Mouse (Mus musculus): ENCODE measurements around the gene Rbp4. TPM values are rescaled to one million over a fixed set of nuclear protein-coding genes. Genes with fewer than 3 reads are reported as not detected.

Gene Rbp4
- polyA plus RNA-seq, 1 experiment, result 604 TPM

DNA sequence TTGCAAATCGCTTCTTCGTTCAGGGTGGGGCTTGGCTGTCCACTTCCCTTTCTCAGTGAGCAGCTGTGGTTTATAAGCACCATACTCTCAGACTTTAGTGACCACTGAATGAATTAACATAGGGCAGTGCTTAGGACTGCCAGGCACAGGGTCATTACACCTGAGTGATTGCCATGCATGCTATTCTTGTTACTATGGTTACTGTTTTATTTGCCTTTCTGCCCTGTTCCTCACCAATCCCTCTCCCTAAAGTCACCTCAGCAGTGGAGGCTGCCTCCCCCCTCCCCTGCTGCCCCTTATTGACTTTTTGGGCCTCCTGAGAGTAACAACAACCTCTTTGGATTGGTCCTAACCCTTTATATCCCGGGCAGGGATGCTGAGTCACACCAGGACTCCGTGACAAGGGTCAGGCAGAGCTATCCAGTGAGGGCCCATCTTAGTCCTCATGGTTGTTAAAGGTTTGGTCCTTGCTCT is 33.5 kb downstream of the Rbp4 start:
- DNase-seq (ENCODE audit: low read depth), result no peak

DNA sequence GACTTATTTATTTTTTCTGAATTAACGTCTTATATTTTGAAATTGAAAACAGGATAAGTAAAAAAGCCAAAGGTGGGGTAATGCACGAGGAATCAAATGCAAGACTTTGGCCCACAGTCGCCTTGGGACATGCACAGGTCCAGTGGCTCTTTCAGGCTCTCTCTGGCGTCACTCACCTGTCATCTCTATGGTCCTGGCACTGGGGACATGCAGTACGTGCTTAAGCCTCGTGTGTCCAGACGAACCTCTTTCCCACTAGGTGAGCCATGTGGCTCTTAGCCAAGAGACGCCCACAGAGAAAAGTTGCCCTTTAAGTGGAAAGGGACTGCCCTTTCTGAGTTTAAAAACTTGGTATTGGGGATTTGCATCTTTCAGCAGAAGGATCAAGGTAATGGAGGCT is 35.7 kb downstream of the Rbp4 start:
- peak; percentile 38 for DNase-seq (ENCODE audit: low read depth)

DNA sequence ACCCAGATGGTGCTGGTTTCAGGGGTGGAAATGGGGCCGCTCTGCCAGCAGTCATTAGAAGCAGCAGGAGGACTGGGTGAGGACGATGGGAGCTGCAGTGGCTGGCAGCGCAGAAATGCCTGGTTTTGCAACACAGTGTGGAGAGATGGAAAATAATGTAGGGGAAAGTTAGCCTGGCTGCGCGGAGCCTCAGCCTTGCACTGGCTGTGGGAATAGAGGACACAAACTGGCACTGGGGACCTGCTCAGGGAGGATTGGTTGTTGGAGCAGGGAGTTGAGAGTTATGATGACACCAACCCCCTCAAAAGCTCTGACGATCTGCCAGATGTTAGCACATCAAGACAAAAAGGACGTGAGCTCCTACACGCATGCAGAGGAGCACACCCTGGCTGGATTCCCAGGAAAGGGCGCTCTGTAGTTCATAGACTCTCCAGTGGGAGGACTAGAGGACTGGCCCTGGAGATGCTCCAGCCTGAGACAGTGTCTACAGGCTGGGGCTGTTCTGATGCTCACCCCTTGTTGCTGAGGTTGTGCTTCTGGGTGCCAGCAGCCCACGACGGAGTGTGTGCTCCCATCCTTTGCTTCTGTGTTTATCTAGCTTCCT is 38.0 kb downstream of the Rbp4 start:
- DNase-seq (ENCODE audit: low read depth), result peak; percentile 45

DNA sequence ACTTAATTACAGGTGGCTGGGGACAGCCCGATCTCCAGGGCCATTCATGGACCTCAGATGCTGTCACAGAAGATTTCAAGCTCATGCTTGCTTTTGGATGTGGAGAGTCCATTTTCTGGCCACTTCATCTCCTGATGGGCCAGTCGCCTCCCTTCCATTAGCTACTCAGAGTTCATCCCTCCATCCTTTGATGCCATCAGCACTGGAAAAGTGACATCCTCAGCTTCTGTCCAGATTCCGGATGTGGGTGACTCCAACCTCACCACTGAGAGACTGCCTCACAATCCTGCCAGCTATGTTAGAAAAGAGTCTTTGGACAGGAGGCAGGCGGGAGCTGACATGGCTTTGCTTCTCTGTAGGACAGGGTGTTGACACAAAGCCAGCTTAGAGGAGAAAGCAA is 39.2 kb downstream of the Rbp4 start:
- DNase-seq (ENCODE audit: low read depth), result no peak

DNA sequence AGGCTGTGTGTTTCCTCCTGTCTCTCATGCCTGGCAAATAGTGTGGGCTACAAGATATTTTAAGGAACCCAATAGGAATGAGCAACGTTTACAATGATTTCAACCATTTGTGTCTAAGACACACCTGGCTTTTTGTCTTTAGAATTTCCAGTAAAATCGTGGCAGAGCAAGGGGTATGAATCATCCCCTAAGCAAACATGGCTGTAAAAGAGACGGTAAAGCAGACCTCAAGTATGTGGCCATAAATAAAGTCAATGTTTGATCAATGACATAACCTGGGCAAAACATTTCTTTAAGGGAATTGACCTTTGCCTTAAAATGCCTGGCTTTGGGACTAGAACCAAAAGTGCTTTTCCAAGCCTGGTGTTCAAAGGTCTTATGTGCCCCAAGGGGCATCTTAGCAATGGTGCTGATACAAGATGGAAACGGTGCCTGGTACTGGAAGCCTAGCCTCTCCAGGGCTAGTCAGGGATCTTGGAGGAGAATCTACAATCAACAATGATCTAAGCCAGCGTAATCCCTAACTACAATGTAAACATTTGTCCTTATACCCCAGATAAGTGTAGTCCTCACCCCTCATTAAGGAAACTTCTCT is 42.1 kb downstream of the Rbp4 start:
- no peak for DNase-seq (ENCODE audit: low read depth)

DNA sequence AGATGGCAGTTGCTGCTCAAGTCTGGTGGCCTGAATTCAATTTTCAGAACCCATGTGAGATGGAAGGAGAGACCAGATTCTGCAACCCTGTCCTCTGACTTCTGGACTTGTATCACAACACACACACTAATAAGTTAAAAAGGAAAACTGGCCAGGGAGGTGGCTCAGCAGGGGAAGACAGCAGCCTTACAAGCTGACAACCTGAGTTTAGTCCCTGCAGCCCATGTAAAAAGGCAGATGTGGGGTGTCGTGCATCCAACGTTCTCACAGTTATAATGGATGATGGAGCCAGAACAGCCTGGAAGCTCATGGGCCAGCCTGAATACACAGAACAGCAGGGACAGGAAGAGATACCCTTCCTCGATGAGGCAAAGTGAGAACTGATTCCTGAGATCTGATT is 43.7 kb downstream of the Rbp4 start:
- DNase-seq (ENCODE audit: low read depth), result no peak

DNA sequence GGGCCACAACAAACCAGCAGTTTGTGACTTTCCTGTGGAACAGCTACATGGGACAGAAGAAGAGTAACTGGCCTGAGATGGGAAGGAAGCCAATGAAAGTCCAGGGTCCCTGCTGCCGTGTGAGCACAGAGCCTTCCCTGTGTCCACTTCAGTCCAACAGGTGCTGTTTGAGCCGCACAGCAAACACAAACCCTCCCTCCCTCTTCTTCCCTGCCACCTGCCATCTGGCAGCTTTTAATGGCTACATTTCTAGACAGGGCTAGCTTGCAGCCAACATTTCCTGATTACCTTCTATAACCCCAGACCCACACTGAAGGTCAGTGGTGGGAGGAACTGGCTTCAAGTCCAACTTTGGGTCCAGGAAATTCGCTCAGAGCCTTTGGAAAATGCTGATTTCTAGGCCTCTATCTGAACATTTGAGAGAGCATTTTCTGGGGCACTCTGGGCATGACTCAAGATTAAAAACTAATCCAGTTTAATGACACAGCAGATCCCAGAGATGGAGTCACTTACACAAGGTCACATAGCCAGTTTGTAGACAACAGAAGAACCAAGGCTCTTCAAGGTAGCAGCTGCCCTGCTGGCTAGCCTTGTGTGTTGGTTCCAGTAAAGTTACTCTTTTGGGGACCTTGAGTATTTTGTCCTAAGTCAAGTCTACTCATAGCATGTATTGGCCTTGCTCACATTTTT is 47.1 kb downstream of the Rbp4 start:
- DNase-seq (ENCODE audit: low read depth), result no peak

DNA sequence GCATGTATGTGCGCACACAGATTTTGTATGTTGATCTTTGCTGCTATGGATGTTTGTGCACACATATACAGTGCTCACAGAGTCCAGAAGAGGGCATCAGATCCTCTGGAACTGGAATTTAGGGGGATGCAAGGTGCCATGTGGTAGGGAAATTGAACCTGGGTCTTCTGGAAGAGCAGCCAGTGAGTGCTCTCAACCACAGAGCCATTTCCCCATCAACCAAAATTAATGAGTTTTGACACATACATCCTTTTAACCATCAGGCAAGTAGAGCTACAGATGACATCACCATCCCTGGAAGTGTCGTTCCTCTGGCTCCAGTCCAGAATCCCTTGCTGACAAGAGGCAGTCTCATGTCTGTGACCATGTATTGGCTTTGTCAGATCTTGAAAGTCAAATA is 48.8 kb downstream of the Rbp4 start:
- DNase-seq (ENCODE audit: low read depth), result no peak

DNA sequence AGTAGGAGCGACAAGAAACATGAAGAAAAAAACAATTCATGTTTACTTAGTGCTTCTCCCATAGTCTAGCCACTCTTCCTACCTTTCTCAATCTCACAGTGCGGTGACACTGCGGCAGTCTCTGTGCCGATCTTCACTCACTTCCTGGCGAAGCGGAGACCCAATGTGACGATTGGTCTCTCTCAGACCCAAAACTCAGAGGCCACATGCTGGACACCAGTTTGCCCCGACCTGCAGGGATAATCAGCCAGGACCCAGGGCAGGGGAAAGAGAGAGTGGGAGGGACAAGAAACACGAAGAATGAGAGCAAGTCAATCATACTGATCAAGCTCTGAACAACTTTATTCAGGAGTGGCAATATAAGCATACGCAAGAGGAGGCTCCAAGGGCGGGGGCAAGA is 50.0 kb downstream of the Rbp4 start:
- no peak for DNase-seq (ENCODE audit: low read depth)

DNA sequence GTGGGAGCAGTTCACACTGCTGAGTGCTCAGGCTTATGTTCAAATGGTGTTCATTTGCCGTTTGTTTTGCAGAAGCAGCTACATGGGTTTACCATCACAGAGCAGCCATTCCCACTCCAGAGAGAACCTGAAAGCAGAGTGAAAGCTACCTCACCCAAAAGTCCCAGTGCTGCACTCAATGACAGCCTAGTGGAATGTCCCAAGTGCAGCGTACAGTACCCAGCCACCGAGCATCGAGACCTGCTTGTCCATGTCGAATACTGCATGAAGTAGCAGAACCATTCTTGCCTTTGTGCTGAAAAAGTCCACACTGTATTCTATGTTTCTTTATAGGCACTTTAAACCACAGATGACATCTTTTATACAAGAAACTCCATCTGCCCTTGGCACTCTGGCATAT is 51.9 kb downstream of the Rbp4 start:
- no peak for DNase-seq (ENCODE audit: low read depth)

Other genes with a start within 250 kb of the Rbp4 start
- gene Myof, start 81.7 kb downstream of the Rbp4 start, polyA plus RNA-seq (2012; rRNA removed), result 41.2 and 51.6 TPM in 2 replicates
- 0.39 and 0.66 TPM in 2 replicates for gene Cep55, start 70.3 kb downstream of the Rbp4 start, polyA plus RNA-seq (2012; rRNA removed)
- 31.8 and 39.8 TPM in 2 replicates for gene Ffar4, start 28.2 kb downstream of the Rbp4 start, polyA plus RNA-seq (2012; rRNA removed)
- gene Pde6c, start 7.5 kb upstream of the Rbp4 start, polyA plus RNA-seq (2012; rRNA removed), result not detected in 2 replicates
- 3.7 and 5.3 TPM in 2 replicates for gene Fra10ac1, start 98.9 kb upstream of the Rbp4 start, polyA plus RNA-seq (2012; rRNA removed)
- gene Lgi1, start 139.3 kb upstream of the Rbp4 start, polyA plus RNA-seq (2012; rRNA removed), result 0.28 and 0.35 TPM in 2 replicates